Mouse (Mus musculus): ENCODE results near the gene Ncs1.

The Ncs1 gene

GRCm38 (mm10) chr2:31245491-31246141, at the start of gene Ncs1:
Gene Ncs1, plus strand, starts transcription at chr2:31245823.
- H3K27me3 ChIP-seq (ENCODE audit: control insufficient read depth, insufficient read depth, low read length, poor library complexity, severe bottlenecking), result no peaks in the 10 kb centered on the region
- H3K36me3 ChIP-seq (ENCODE audit: control insufficient read depth, insufficient read depth, low read length, poor library complexity, severe bottlenecking), result no peaks in the 10 kb centered on the region
- peak; percentile 51 for DNase-seq (ENCODE audit: low read depth, low spot score)

DNA sequence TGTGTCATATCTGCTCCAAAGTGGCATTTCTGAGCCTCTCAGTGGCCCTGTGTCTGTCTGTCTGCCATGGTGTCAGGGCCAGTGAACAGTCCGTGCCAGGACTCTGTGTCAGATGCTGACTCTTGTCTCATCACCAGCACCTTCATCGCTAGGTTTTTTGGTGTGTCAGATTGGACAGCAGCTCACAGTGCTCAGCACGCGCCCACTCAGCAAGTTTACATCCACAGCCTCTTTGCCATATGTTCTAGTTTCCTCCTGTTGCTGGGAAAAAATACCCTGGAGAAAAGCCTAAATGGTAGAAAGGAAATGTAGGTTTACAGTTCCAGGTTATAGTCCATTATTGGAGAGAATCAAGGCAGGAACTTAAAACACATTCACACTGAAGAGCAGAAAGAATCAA, 47.0 kb upstream of the Ncs1 start:
- no peaks in the 10 kb centered on the region for H3K27me3 ChIP-seq (ENCODE audit: control insufficient read depth, insufficient read depth, low read length, poor library complexity, severe bottlenecking)
- no peak for DNase-seq (ENCODE audit: low read depth, low spot score)
- H3K36me3 ChIP-seq (ENCODE audit: control insufficient read depth, insufficient read depth, low read length, poor library complexity, severe bottlenecking), result no peaks in the 10 kb centered on the region; the same call in none of the 2 replicates

DNA sequence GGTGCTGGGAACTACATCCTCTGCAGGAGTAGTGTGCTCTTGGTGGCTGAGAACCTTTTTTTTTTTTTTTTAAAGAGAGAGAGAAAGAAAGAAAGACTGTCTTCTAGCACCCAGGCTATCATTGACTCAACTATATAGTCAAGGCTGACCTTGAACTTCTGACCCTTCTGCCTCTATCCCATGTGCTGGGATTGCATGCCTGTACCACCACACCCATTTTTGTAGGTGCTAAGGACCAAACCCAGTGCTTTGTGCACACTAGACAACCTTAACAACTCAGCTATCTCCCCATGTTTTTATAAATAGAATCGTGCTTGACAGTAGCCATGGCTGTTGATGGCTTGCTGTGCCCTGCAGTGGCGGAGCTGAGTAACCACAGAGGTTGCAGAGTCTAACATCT, 45.6 kb upstream of the Ncs1 start:
- no peaks in the 10 kb centered on the region for H3K27me3 ChIP-seq (ENCODE audit: control insufficient read depth, insufficient read depth, low read length, poor library complexity, severe bottlenecking)
- no peak for DNase-seq (ENCODE audit: low read depth, low spot score)
- no peaks in the 10 kb centered on the region; the same call in none of the 2 replicates for H3K36me3 ChIP-seq (ENCODE audit: control insufficient read depth, insufficient read depth, low read length, poor library complexity, severe bottlenecking)

DNA sequence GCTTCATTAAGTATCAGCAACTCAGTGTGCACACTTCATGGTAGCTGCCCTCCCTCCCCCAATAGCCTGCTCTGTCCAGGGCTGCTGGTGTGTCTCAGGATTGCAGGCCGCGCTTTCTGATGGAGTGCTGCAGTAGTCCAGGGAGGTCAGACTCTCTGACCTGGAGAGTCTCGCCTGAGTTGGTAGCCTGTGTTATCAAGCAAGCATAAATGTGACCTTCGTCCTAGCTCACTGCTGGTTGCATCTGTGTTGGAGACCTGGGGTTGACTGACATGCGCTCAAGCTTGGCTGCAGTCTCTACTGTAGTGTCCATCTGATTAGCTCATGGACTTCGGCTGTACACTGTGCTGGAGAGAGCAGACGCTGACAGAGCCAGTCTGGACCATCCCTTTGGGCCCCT, 43.8 kb upstream of the Ncs1 start:
- no peaks in the 10 kb centered on the region; the same call in none of the 2 replicates for H3K36me3 ChIP-seq (ENCODE audit: control insufficient read depth, insufficient read depth, low read length, poor library complexity, severe bottlenecking)
- H3K27me3 ChIP-seq (ENCODE audit: control insufficient read depth, insufficient read depth, low read length, poor library complexity, severe bottlenecking), result no peaks in the 10 kb centered on the region
- no peak for DNase-seq (ENCODE audit: low read depth, low spot score)

- no peak for DNase-seq (ENCODE audit: low read depth, low spot score)
- no peaks in the 10 kb centered on the region for H3K27me3 ChIP-seq (ENCODE audit: control insufficient read depth, insufficient read depth, low read length, poor library complexity, severe bottlenecking)
- no peaks in the 10 kb centered on the region; the same call in none of the 2 replicates for H3K36me3 ChIP-seq (ENCODE audit: control insufficient read depth, insufficient read depth, low read length, poor library complexity, severe bottlenecking)
Measured at GRCm38 (mm10) chr2:31202357-31202756, 43.3 kb upstream of the Ncs1 start.

DNA sequence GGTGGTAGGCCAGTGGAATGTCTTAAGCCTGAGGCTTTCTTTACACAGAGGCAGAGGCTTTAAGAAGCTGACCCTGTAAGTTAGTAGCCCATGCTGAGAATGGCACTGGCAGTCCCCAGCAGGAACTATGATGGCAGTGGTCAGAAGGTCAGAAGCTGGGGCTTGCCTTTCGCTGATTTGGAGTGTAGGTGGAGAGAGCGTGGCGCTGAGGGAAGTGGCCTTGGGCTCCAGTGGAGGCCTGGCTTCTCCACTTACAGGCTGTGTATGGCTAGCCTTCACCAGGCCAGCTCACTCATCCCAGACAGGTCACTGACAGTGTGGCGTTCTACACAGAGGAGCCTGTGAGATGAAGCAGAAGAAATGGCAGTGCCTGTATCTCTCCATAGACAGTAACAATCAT, 42.7 kb upstream of the Ncs1 start:
- no peak for DNase-seq (ENCODE audit: low read depth, low spot score)
- Histone ChIP-seq H3K36me3 (ENCODE audit: control insufficient read depth, insufficient read depth, low read length, poor library complexity, severe bottlenecking) (no peaks in the 10 kb centered on the region; the same call in none of the 2 replicates), H3K27me3 (ENCODE audit: control insufficient read depth, insufficient read depth, low read length, poor library complexity, severe bottlenecking) (no peaks in the 10 kb centered on the region)

DNA sequence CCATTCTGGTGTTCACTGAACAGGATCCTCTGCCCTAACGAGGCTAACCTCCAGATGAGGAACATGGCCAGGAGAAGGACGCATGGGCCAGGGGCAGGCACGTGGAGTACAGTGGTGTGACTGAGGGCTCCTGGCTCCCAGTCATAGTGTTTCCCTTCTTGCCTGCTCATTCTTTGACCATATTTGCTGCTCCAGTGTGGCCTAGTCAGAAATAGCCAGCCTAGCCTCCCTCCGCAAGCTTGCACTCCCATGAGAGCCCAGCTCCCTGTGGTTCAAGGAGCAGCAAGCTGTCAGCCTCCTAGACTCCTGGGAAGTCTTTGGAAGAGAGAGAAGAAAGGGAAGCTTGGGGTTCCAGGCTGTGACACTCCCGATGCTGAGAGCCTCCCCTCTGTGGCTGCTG, 40.9 kb upstream of the Ncs1 start:
- Histone ChIP-seq H3K36me3 (ENCODE audit: control insufficient read depth, insufficient read depth, low read length, poor library complexity, severe bottlenecking) (no peaks in the 10 kb centered on the region), H3K27me3 (ENCODE audit: control insufficient read depth, insufficient read depth, low read length, poor library complexity, severe bottlenecking) (no peaks in the 10 kb centered on the region)
- DNase-seq (ENCODE audit: low read depth, low spot score), result no peak

DNA sequence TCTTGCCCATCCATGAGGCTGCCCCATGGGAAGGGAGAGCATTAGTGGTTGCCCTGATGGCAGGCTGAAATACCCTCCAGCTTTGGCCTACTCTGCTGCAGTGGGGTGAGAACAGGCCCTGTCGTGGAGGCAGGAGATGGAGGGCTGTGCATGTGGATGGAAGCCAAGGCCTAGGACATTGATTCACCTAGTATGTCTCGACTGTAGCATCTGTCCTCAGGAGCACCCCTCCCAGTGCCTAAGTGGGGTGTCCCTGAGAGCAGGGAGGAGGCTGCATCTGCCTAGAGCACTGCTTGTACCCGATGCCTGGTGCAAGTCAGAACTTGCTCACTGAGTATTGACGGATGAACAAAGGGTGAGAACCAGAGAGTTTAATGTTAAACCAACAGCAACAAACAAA, 39.4 kb upstream of the Ncs1 start:
- no peaks in the 10 kb centered on the region for H3K27me3 ChIP-seq (ENCODE audit: control insufficient read depth, insufficient read depth, low read length, poor library complexity, severe bottlenecking)
- no peak for DNase-seq (ENCODE audit: low read depth, low spot score)
- H3K36me3 ChIP-seq (ENCODE audit: control insufficient read depth, insufficient read depth, low read length, poor library complexity, severe bottlenecking), result no peaks in the 10 kb centered on the region; the same call in 1 of the 2 replicates

GRCm38 (mm10) chr2:31206882-31207281, 38.7 kb upstream of the Ncs1 start:
- H3K36me3 ChIP-seq (ENCODE audit: control insufficient read depth, insufficient read depth, low read length, poor library complexity, severe bottlenecking), result no peaks in the 10 kb centered on the region; the same call in 1 of the 2 replicates
- no peak for DNase-seq (ENCODE audit: low read depth, low spot score)
- no peaks in the 10 kb centered on the region for H3K27me3 ChIP-seq (ENCODE audit: control insufficient read depth, insufficient read depth, low read length, poor library complexity, severe bottlenecking)

- Histone ChIP-seq H3K36me3 (ENCODE audit: control insufficient read depth, insufficient read depth, low read length, poor library complexity, severe bottlenecking) (no peaks in the 10 kb centered on the region; the same call in 1 of the 2 replicates), H3K27me3 (ENCODE audit: control insufficient read depth, insufficient read depth, low read length, poor library complexity, severe bottlenecking) (no peaks in the 10 kb centered on the region)
- no peak for DNase-seq (ENCODE audit: low read depth, low spot score)
Measured at GRCm38 (mm10) chr2:31208544-31209142, 37.0 kb upstream of the Ncs1 start.

DNA sequence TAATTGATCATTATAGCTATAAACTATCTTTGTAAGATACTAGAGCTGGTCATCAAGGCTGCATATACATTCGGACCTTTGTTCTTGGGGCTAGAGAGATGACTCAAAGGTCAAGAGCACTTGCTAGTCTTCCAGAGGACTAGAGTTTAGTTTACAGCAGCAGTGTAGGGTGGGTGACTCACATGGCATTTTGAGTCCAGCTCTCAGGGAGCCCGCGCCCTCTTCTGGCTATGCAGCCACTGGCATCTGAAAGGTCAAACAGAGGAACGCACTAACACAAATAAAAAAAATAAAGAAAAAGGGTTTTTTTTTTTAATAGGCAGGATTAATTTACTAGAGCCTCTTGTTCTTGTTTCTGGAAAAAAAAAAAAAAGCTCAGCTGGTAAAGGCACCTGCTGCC, 36.1 kb upstream of the Ncs1 start:
- Histone ChIP-seq H3K36me3 (ENCODE audit: control insufficient read depth, insufficient read depth, low read length, poor library complexity, severe bottlenecking) (no peaks in the 10 kb centered on the region; the same call in 1 of the 2 replicates), H3K27me3 (ENCODE audit: control insufficient read depth, insufficient read depth, low read length, poor library complexity, severe bottlenecking) (no peaks in the 10 kb centered on the region)
- DNase-seq (ENCODE audit: low read depth, low spot score), result no peak

- Histone ChIP-seq H3K27me3 (ENCODE audit: control insufficient read depth, insufficient read depth, low read length, poor library complexity, severe bottlenecking) (no peaks in the 10 kb centered on the region), H3K36me3 (ENCODE audit: control insufficient read depth, insufficient read depth, low read length, poor library complexity, severe bottlenecking) (peaks cover 2% of the 10 kb centered on the region)
- DNase-seq (ENCODE audit: low read depth, low spot score), result no peak
Measured at GRCm38 (mm10) chr2:31210144-31210847, 35.3 kb upstream of the Ncs1 start.

DNA sequence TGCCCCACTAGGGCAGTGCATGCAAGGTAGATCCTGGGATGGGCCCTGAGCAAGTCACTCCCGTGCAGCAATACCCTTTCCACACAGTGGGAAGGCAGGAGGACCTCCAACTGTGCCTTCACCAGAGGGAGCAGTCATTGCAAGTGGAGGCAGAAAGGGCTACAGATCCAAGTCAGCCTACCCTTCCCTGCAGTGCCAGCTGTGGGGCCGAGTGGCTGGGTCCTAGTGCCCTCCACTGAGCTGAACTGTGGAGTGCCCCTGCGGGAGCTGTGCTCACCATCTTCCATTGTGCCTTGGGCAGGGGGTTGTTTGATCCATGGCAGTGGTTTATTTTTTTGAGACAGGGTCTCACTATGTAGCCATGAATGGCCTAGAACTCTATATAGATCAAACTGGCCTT, 34.4 kb upstream of the Ncs1 start:
- no peak for DNase-seq (ENCODE audit: low read depth, low spot score)
- Histone ChIP-seq H3K36me3 (ENCODE audit: control insufficient read depth, insufficient read depth, low read length, poor library complexity, severe bottlenecking) (peaks cover 2% of the 10 kb centered on the region), H3K27me3 (ENCODE audit: control insufficient read depth, insufficient read depth, low read length, poor library complexity, severe bottlenecking) (no peaks in the 10 kb centered on the region)

DNA sequence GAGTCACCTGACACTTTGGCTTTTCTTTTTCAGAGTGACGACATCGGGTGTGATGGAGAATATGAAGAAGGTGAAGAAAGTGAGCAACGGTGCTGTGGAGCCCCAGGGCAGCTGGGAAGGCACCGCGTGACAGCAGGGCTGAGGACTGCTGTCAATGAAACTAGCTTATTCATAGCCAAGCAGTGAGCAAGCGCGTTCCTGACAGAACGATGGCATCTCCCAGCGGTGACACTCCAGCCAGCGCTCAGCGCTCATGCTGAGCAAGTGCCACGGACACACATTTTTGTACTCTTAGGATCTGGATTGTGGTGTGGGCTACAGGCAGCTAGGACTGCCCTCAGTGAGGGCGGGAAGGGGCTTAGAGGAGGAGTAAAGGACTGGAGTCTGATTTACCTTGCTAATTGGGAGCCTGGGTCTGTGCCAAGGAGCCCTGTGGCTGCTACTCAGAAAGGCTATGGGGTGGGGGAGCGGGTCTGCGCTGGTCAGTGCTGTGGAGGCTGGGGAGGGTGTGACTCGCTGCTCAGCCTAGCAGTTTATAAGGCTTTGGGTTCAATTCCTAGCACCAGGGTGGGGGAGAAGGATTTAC, 31.3 kb upstream of the Ncs1 start:
- no peak for DNase-seq (ENCODE audit: low read depth, low spot score)
- no peaks in the 10 kb centered on the region for H3K27me3 ChIP-seq (ENCODE audit: control insufficient read depth, insufficient read depth, low read length, poor library complexity, severe bottlenecking)

DNA sequence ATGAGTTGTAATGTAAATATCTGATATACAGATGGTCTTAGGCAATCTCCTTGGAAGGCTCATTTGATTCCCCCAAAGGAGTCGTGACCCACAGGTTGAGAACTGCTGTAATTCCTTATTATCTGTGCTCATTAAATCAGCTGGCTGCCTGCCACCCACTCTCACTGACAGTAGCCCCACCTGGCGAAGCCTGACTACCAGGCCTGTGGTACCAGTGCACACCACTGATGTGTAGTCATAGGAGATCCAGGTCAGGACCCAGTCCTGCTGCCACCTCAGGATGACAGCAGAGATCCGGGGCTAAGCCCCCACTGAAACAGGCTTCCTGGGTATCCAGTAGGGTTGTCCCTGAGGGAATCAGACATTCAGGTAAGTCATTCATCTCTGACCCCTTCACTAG, 27.0 kb upstream of the Ncs1 start:
- Histone ChIP-seq H3K27me3 (ENCODE audit: control insufficient read depth, insufficient read depth, low read length, poor library complexity, severe bottlenecking) (no peaks in the 10 kb centered on the region), H3K36me3 (ENCODE audit: control insufficient read depth, insufficient read depth, low read length, poor library complexity, severe bottlenecking) (peaks cover 2% of the 10 kb centered on the region)
- no peak for DNase-seq (ENCODE audit: low read depth, low spot score)

More for the DNA sequence above, 31.3 kb upstream of the Ncs1 start:
- peaks cover 2% of the 10 kb centered on the region for H3K36me3 ChIP-seq (ENCODE audit: control insufficient read depth, insufficient read depth, low read length, poor library complexity, severe bottlenecking)
